8 mouse cellular contexts compared by ENCODE assay signal in the genomic region with DNA sequence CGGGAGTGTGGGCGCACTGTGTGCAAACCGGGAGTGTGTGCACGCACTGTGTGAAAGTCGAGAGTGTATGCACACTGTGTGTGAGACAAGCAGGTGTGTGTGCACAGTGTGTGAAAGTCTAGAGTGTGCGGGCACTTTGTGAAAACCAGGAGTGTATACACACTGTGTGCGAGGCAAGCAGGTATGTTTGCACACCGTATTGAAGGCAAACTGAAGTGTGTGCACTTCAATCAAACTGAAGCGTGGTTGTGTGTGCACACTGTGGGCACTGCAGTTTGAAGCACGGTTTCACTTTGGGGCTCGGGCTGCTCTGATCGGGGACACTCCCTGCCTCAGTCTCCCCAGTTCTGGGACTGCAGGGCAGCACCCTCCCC. TPM values are rescaled to one million over a fixed set of nuclear protein-coding genes. Genes with fewer than 3 reads are reported as not detected.
A peak's percentile ranks its signal among the peaks of the same experiment; 100 is the strongest.
DNase-seq lines count a peak whose midpoint lies in the region; ATAC-seq and TF ChIP-seq lines count a peak whose summit lies in the region.

No protein-coding gene starts in this region.

- TF ChIP-seq CTCF in left cerebral cortex, adult 2 months (IDR thresholded peaks at IDR 0.05), result no peak

- no peak for TF ChIP-seq POLR2A in myocyte (IDR thresholded peaks at IDR 0.05; ENCODE audit: insufficient read length, low read depth)

- peaks cover 67% of the 10 kb centered on the region for H3K27me3 ChIP-seq in embryonic facial prominence, embryonic 13.5 days
- H3K27me3 ChIP-seq in intestine, embryonic 15.5 days (replicated peaks), result peaks cover 44% of the 10 kb centered on the region
- peaks cover 41% of the 10 kb centered on the region for H3K27me3 ChIP-seq in myocyte (ENCODE audit: control insufficient read depth, insufficient read depth, insufficient read length)

- H3K9me3 ChIP-seq in embryonic facial prominence, embryonic 13.5 days, result no peaks in the 10 kb centered on the region
- H3K9me3 ChIP-seq in intestine, embryonic 15.5 days, result no peaks in the 10 kb centered on the region

- 0 out of 2 replicates have a peak overlapping the region, but pooled peaks have one; percentile 28 for H3K9ac ChIP-seq in embryonic facial prominence, embryonic 13.5 days
- H3K9ac ChIP-seq in intestine, embryonic 15.5 days, result peak overlapping the region; percentile 45; the same call in 1 of the 2 replicates

- H3K4me1 ChIP-seq in embryonic facial prominence, embryonic 13.5 days, result peaks cover 39% of the 10 kb centered on the region
- H3K4me1 ChIP-seq in intestine, embryonic 15.5 days (replicated peaks), result peaks cover 30% of the 10 kb centered on the region

- peak overlapping the region; percentile 95 for H3K4me2 ChIP-seq in embryonic facial prominence, embryonic 13.5 days
- H3K4me2 ChIP-seq in intestine, embryonic 15.5 days (replicated peaks), result peak overlapping the region; percentile 100
- peak overlapping the region; percentile 82 for H3K4me2 ChIP-seq in myocyte (ENCODE audit: low read depth)

- no peak overlapping the region for H3ac ChIP-seq in myocyte (ENCODE audit: control insufficient read depth, insufficient read length)

- peak overlapping the region; percentile 60 for H3K4me3 ChIP-seq in left cerebral cortex, adult 2 months
- H3K4me3 ChIP-seq in embryonic facial prominence, embryonic 13.5 days, result peak overlapping the region; percentile 65
- H3K4me3 ChIP-seq in intestine, embryonic 15.5 days (replicated peaks), result peak overlapping the region; percentile 64
- H3K4me3 ChIP-seq in myocyte, result peak overlapping the region; percentile 10

- WGBS in embryonic facial prominence, embryonic 13.5 days, result 7% methylated on average over 12 of the region's 12 CpGs
- 6% methylated on average over 12 of the region's 12 CpGs for WGBS in intestine, embryonic 15.5 days

- no peak for ATAC-seq in embryonic facial prominence, embryonic 13.5 days (ENCODE audit: insufficient number of reproducible peaks, insufficient read depth, low FRiP score, low TSS enrichment, low read depth)
- ATAC-seq in intestine, embryonic 15.5 days, result 0 out of 2 replicates have a peak, but pooled peaks have one; percentile 37

- peak overlapping the region; percentile 74 for H3K27ac ChIP-seq in left cerebral cortex, adult 2 months
- no peak overlapping the region for H3K27ac ChIP-seq in embryonic facial prominence, embryonic 13.5 days
- no peak overlapping the region for H3K27ac ChIP-seq in intestine, embryonic 15.5 days

- no peak for DNase-seq in left cerebral cortex, adult 2 months (ENCODE audit: extremely low spot score in 1 of 2, low spot score in 2 of 2)
- no peak for DNase-seq in left cerebral cortex, postnatal 4 days
- no peak for DNase-seq in embryo, embryonic 10.5 days (ENCODE audit: low spot score)
- DNase-seq in adrenal gland, postnatal 25 days, result no peak
- no peak for DNase-seq in gastrocnemius, postnatal 25 days

- intact Hi-C loops in left cerebral cortex, adult 2 months (cut with DNase I), result loop anchor here (5.0 kb wide), 1 partner anchor 38 kb away; no protein-coding TSS in a partner anchor
- intact Hi-C loops in left cerebral cortex, postnatal 4 days (cut with DNase I), result no loop called here

- H3K36me3 ChIP-seq in embryonic facial prominence, embryonic 13.5 days, result no peaks in the 10 kb centered on the region
- H3K36me3 ChIP-seq in intestine, embryonic 15.5 days, result no peaks in the 10 kb centered on the region
- no peaks in the 10 kb centered on the region for H3K36me3 ChIP-seq in myocyte (ENCODE audit: control insufficient read depth, insufficient read depth)

- H3K79me2 ChIP-seq in myocyte (ENCODE audit: control insufficient read depth, insufficient read depth), result no peaks in the 10 kb centered on the region

TF ChIP-seq in myocyte, 11 proteins besides CTCF, POLR2A, EP300 and RAD21:
- TF ChIP-seq MAX (IDR thresholded peaks at IDR 0.05; ENCODE audit: low read depth), result no peak
- TF ChIP-seq TCF12 (IDR thresholded peaks at IDR 0.05; ENCODE audit: insufficient read depth, poor library complexity, severe bottlenecking), result no peak

RNA-seq across cellular contexts. Expression of gene Tesc, which starts 1.5 kb away (rescaled TPM):
- total RNA-seq in left cerebral cortex, adult 2 months (2021), result 10 to 100 TPM; 82.0 to 87.3 TPM
- total RNA-seq in left cerebral cortex, postnatal 4 days (2021), result 1 to 10 TPM; 3.7 to 5.4 TPM
- polyA plus RNA-seq in embryonic facial prominence, embryonic 13.5 days (2015; fragmentation: Nextera tagmentation; extraction: Ambion mirVana), result 7.3 and 9.2 TPM in 2 replicates
- 3.3 and 4.7 TPM in 2 replicates for polyA plus RNA-seq in intestine, embryonic 15.5 days (2015; fragmentation: Nextera tagmentation; extraction: Ambion mirVana)
- 3.1 TPM for polyA plus RNA-seq in myocyte (2012; fragmentation: generic; extraction: Trizol)
- 103 and 131 TPM in 2 replicates for total RNA-seq in adrenal gland, postnatal 25 days (2021)
- total RNA-seq in gastrocnemius, postnatal 25 days (2021), result 1 to 10 TPM in 1 of 2 experiments, under 1 TPM in 1; 0.28 to 1.0 TPM

RNA-seq across cellular contexts. Expression of gene Fbxo21, which starts 52.5 kb away (rescaled TPM):
- 100 to 1,000 TPM; 110 to 111 TPM for total RNA-seq in left cerebral cortex, adult 2 months (2021)
- 100 to 1,000 TPM; 146 to 169 TPM for total RNA-seq in left cerebral cortex, postnatal 4 days (2021)
- 73.7 TPM in 2 replicates for polyA plus RNA-seq in embryonic facial prominence, embryonic 13.5 days (2015; fragmentation: Nextera tagmentation; extraction: Ambion mirVana)
- 56.1 and 56.7 TPM in 2 replicates for polyA plus RNA-seq in intestine, embryonic 15.5 days (2015; fragmentation: Nextera tagmentation; extraction: Ambion mirVana)
- 9.9 TPM for polyA plus RNA-seq in myocyte (2012; fragmentation: generic; extraction: Trizol)
- 50.1 and 70.4 TPM in 2 replicates for total RNA-seq in adrenal gland, postnatal 25 days (2021)
- total RNA-seq in gastrocnemius, postnatal 25 days (2021), result 10 to 100 TPM in 1 of 2 experiments, 1 to 10 TPM in 1; 8.1 to 12.9 TPM

Comparison
In these comparisons a context has a peak if more than half of its experiments do, and no peak if none do; other contexts are left out.
1. RNA of gene Tesc, which starts 1.5 kb away (total RNA-seq): 103 to 131 TPM in adrenal gland, postnatal 25 days and 82.0 to 87.3 TPM in left cerebral cortex, adult 2 months; 3.7 to 5.4 TPM in left cerebral cortex, postnatal 4 days and 0.28 to 1.0 TPM in gastrocnemius, postnatal 25 days; every median in the first group is over 10 times any median in the second.
2. H3K4me3 ChIP-seq: peak in every context shown above with its lines; median percentile 65 in embryonic facial prominence, embryonic 13.5 days; 64 in intestine, embryonic 15.5 days; 60 in left cerebral cortex, adult 2 months; 10 in myocyte.
3. Peak in every context shown above with its lines, with median percentiles within 50 percentile points of each other: H3K4me2 ChIP-seq.